Mouse (Mus musculus) embryonic fibroblast, embryonic 13.5 days (primary cell): ENCODE measurements around the gene Slc35b1.

Experiments used
- CTCF ChIP-seq: IDR thresholded peaks from 2 replicates; pipeline ENCODE4 v1.5.1; 2011; ENCODE audit warnings: mild to moderate bottlenecking, control low read depth, low read length, moderate library complexity, borderline replicate concordance; ENCODE audit not compliant: insufficient read depth
- POLR2A ChIP-seq: IDR thresholded peaks from 2 replicates; pipeline ENCODE4 v1.6.1; 2011; ENCODE audit warnings: low read depth, mild to moderate bottlenecking, control low read depth, low read length, moderate library complexity

DNA sequence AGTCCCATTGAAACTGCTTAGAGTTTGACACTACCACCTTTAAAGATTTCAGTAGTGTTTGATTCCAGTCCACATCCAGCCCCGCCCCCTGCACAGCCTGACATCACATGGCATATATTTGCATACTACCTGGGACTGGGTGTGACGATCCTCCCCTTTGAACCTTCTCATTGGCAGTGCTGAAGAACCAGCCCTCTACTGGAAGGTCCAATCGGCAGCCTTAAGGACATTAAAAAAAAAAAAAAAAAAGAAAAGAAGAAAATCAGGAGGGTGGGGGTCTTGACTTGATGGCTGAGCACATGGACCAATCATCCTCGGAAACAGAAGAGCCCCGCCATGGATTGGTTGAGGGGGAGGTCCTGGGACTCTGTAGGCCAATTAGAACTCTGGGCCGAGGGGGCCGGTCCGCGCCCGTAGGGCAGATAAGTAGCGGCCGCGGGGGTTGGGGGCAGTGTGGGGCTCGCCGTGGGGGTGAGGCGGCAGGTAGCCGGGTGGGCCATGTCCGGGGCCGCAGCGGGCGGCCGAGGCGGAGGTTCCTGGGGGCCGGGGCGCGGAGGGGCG is 47.8 kb upstream of the Slc35b1 start, which contains the start of gene Fam117a:
- peak; percentile 69 for TF ChIP-seq POLR2A
- TF ChIP-seq CTCF, result no peak
